Mouse (Mus musculus) C2C12 (cell line): Measurements from ENCODE around the gene Gabra4. TPM values are rescaled to one million over a fixed set of nuclear protein-coding genes. Genes with fewer than 3 reads are reported as not detected.

Experiments
- H3K27me3 ChIP-seq: one replicate; pipeline ENCODE4 v1.6.1; 2011; ENCODE audit not compliant: control insufficient read depth, insufficient read depth, insufficient read length
- H3K36me3 ChIP-seq: one replicate; pipeline ENCODE4 v1.6.1; 2011; ENCODE audit not compliant: control insufficient read depth, insufficient read depth
- H3K4me3 ChIP-seq: one replicate; pipeline ENCODE4 v1.5.1; 2011; ENCODE audit warnings: mild to moderate bottlenecking, control low read depth; ENCODE audit not compliant: poor library complexity, insufficient read depth, severe bottlenecking
- H3K79me2 ChIP-seq: one replicate; pipeline ENCODE4 v1.6.1; 2011; ENCODE audit not compliant: control insufficient read depth, insufficient read depth
- H3K79me3 ChIP-seq: one replicate; pipeline ENCODE4 v1.6.1; 2011; ENCODE audit warnings: low read depth, control low read depth
- H3ac ChIP-seq: one replicate; pipeline ENCODE3; 2011; ENCODE audit warnings: low read depth; ENCODE audit not compliant: control insufficient read depth, insufficient read length
- CEBPB ChIP-seq: IDR thresholded peaks from one replicate; pipeline ENCODE4 v1.6.1; 2011; ENCODE audit warnings: low read depth, mild to moderate bottlenecking, control low read depth, moderate library complexity
- CTCF ChIP-seq: IDR thresholded peaks from one replicate; pipeline ENCODE4 v1.5.1; 2011; ENCODE audit not compliant: control insufficient read depth, insufficient read depth, insufficient read length
- FOSL1 ChIP-seq: IDR thresholded peaks from one replicate; pipeline ENCODE4 v1.8.0; 2011; ENCODE audit warnings: mild to moderate bottlenecking, low read length; ENCODE audit not compliant: poor library complexity, insufficient read depth, severe bottlenecking
- MAX ChIP-seq: IDR thresholded peaks from one replicate; pipeline ENCODE4 v1.6.1; 2011; ENCODE audit warnings: mild to moderate bottlenecking, control low read depth
- MYOD1 ChIP-seq: IDR thresholded peaks from one replicate; pipeline ENCODE4 v1.6.1; 2011; ENCODE audit warnings: low read depth; ENCODE audit not compliant: control insufficient read depth, insufficient read length
- MYOG ChIP-seq: IDR thresholded peaks from one replicate; pipeline ENCODE4 v1.6.1; 2011; ENCODE audit not compliant: control insufficient read depth, insufficient read length; ENCODE audit errors: extremely low read depth
- USF1 ChIP-seq: IDR thresholded peaks from one replicate; pipeline ENCODE4 v1.6.1; 2011; ENCODE audit warnings: low read depth, mild to moderate bottlenecking, control low read depth, moderate library complexity
- polyA plus RNA-seq: library from polyadenylated mRNA; unstranded; fragments of >200 nt; fragmentation: generic; extraction: Trizol; gene quantifications from one replicate; pipeline ENCODE4 v1.2.1, GENCODE M21; 2012; ENCODE audit warnings: missing spikeins

Gabra4 gene
- polyA plus RNA-seq, 1 experiment, result not detected

GRCm38 (mm10) chr5:71616734-71617133, 41.4 kb downstream of the Gabra4 start:
- no peaks in the 10 kb centered on the region for H3K79me3 ChIP-seq
- no peak overlapping the region for H3ac ChIP-seq
- no peaks in the 10 kb centered on the region for H3K27me3 ChIP-seq
- no peak overlapping the region for H3K4me3 ChIP-seq
- no peaks in the 10 kb centered on the region for H3K36me3 ChIP-seq
- H3K79me2 ChIP-seq, result no peaks in the 10 kb centered on the region
- no peak for TF ChIP-seq MAX
- TF ChIP-seq MYOG, result no peak
- TF ChIP-seq MYOD1, result no peak
- no peak for TF ChIP-seq FOSL1

GRCm38 (mm10) chr5:71614311-71614710, 43.8 kb downstream of the Gabra4 start:
- H3K27me3 ChIP-seq, result no peaks in the 10 kb centered on the region
- no peaks in the 10 kb centered on the region for H3K36me3 ChIP-seq
- H3K79me2 ChIP-seq, result no peaks in the 10 kb centered on the region
- TF ChIP-seq MYOG, result no peak
- TF ChIP-seq MAX, result no peak
- no peak for TF ChIP-seq USF1
- TF ChIP-seq FOSL1, result no peak
- TF ChIP-seq CEBPB, result no peak
- TF ChIP-seq CTCF, result no peak
- no peak for TF ChIP-seq MYOD1
- H3K4me3 ChIP-seq, result no peak overlapping the region
- H3K79me3 ChIP-seq, result no peaks in the 10 kb centered on the region
- no peak overlapping the region for H3ac ChIP-seq

- Histone ChIP-seq H3K79me2 (no peaks in the 10 kb centered on the region), H3K79me3 (no peaks in the 10 kb centered on the region), H3K36me3 (no peaks in the 10 kb centered on the region), H3ac (no peak overlapping the region), H3K4me3 (no peak overlapping the region), H3K27me3 (no peaks in the 10 kb centered on the region)
- no peak for TF ChIP-seq MYOG
- TF ChIP-seq MAX, result no peak
- no peak for TF ChIP-seq CTCF
- TF ChIP-seq FOSL1, result no peak
- TF ChIP-seq USF1, result no peak
- TF ChIP-seq MYOD1, result no peak
- TF ChIP-seq CEBPB, result no peak
Observed at GRCm38 (mm10) chr5:71608735-71609134, 49.4 kb downstream of the Gabra4 start.

- Histone ChIP-seq H3K79me2 (no peaks in the 10 kb centered on the region), H3K36me3 (no peaks in the 10 kb centered on the region), H3K27me3 (no peaks in the 10 kb centered on the region), H3ac (no peak overlapping the region), H3K4me3 (no peak overlapping the region), H3K79me3 (no peaks in the 10 kb centered on the region)
- TF ChIP-seq USF1 (no peak), CTCF (no peak), FOSL1 (no peak), MYOD1 (no peak), CEBPB (no peak), MYOG (no peak), MAX (no peak)
Observed at GRCm38 (mm10) chr5:71606907-71607306, 51.2 kb downstream of the Gabra4 start.

GRCm38 (mm10) chr5:71604128-71604690, 53.9 kb downstream of the Gabra4 start:
- no peaks in the 10 kb centered on the region for H3K79me2 ChIP-seq
- no peak for TF ChIP-seq FOSL1
- no peak for TF ChIP-seq MAX
- H3K79me3 ChIP-seq, result no peaks in the 10 kb centered on the region
- no peaks in the 10 kb centered on the region for H3K27me3 ChIP-seq
- H3K4me3 ChIP-seq, result no peak overlapping the region
- H3K36me3 ChIP-seq, result no peaks in the 10 kb centered on the region
- H3ac ChIP-seq, result no peak overlapping the region

- no peaks in the 10 kb centered on the region for H3K79me3 ChIP-seq
- H3K4me3 ChIP-seq, result no peak overlapping the region
- TF ChIP-seq MYOG, result no peak
- TF ChIP-seq MAX, result no peak
- TF ChIP-seq FOSL1, result no peak
- no peak for TF ChIP-seq CEBPB
- no peak for TF ChIP-seq USF1
- no peak for TF ChIP-seq MYOD1
- no peak for TF ChIP-seq CTCF
- H3K79me2 ChIP-seq, result no peaks in the 10 kb centered on the region
- no peak overlapping the region for H3ac ChIP-seq
- no peaks in the 10 kb centered on the region for H3K27me3 ChIP-seq
- H3K36me3 ChIP-seq, result no peaks in the 10 kb centered on the region
Observed at GRCm38 (mm10) chr5:71595321-71595720, 62.8 kb downstream of the Gabra4 start.
